Mouse (Mus musculus) CH12.LX (cell line): ENCODE data around the gene Trp53i13. TPM values are rescaled to one million over a fixed set of nuclear protein-coding genes. Genes with fewer than 3 reads are reported as not detected.

Source experiments
- DNase-seq: peaks from one replicate; pipeline ENCODE4 v3.0.0-alpha.2; 2013; ENCODE audit errors: extremely low read depth
- H3K27ac ChIP-seq: 2 replicates; pipeline ENCODE4 v1.5.1; 2012; ENCODE audit warnings: low read depth, mild to moderate bottlenecking, control low read depth, moderate library complexity; ENCODE audit not compliant: insufficient read depth
- H3K27me3 ChIP-seq: replicated peaks from 2 replicates; pipeline ENCODE3; 2012; ENCODE audit warnings: inconsistent platforms
- H3K36me3 ChIP-seq, 2 experiments: replicated peaks in 1 of 2; 2 replicates each; pipeline versions ENCODE3 to v1.6.1; 2012; ENCODE audit warnings: inconsistent platforms in 1 of 2, low read length in 1 of 2, mild to moderate bottlenecking in 1 of 2, mixed read lengths in 1 of 2, moderate library complexity in 1 of 2; ENCODE audit not compliant: control insufficient read depth in 1 of 2, insufficient read depth in 1 of 2
- H3K4me1 ChIP-seq, 2 experiments: 2 replicates each; pipeline ENCODE4 v1.6.1; 2012; ENCODE audit warnings: inconsistent platforms in 1 of 2, moderate library complexity in 1 of 2; ENCODE audit not compliant: insufficient read depth in 2 of 2, control insufficient read depth in 1 of 2
- H3K4me2 ChIP-seq: 2 replicates; pipeline ENCODE4 v1.6.1; 2012; ENCODE audit warnings: low read depth, mild to moderate bottlenecking, control low read depth; ENCODE audit not compliant: poor library complexity, insufficient read depth, severe bottlenecking
- H3K4me3 ChIP-seq, 3 experiments: fragments of 150-350 bp in 1 of 3; sonication (generic) in 1 of 3; replicated peaks in 1 of 3; 2 replicates each; pipeline versions ENCODE3 to v1.5.1; 2011 to 2012; ENCODE audit warnings: low read depth in 2 of 3, low read length in 2 of 3, mild to moderate bottlenecking in 2 of 3, moderate library complexity in 2 of 3, control low read depth in 1 of 3, improper control_type of control experiment in 1 of 3, inconsistent platforms in 1 of 3, mixed read lengths in 1 of 3; ENCODE audit not compliant: poor library complexity in 1 of 3
- H3K79me2 ChIP-seq: replicated peaks from 2 replicates; pipeline ENCODE4 v1.6.1; 2012; ENCODE audit warnings: mild to moderate bottlenecking, moderate library complexity; ENCODE audit not compliant: control insufficient read depth, poor library complexity, insufficient read depth, severe bottlenecking; ENCODE audit errors: extremely low read depth
- H3K9ac ChIP-seq: 2 replicates; pipeline ENCODE4 v1.6.1; 2012; ENCODE audit warnings: low read depth, mild to moderate bottlenecking, control low read depth, moderate library complexity; ENCODE audit not compliant: insufficient read depth
- H3K9me3 ChIP-seq: replicated peaks from 2 replicates; pipeline ENCODE3; 2012; ENCODE audit warnings: low read length, inconsistent platforms, mixed read lengths
- BHLHE40 ChIP-seq: IDR thresholded peaks from 2 replicates; pipeline ENCODE4 v1.6.1; 2011; ENCODE audit warnings: mild to moderate bottlenecking, low read depth, low read length, improper control_type of control experiment
- CHD1 ChIP-seq: IDR thresholded peaks from 2 replicates; pipeline ENCODE4 v1.6.1; 2012; ENCODE audit warnings: low read depth, low read length, improper control_type of control experiment, inconsistent platforms
- CHD2 ChIP-seq: IDR thresholded peaks from 2 replicates; pipeline ENCODE4 v1.6.1; 2011; ENCODE audit warnings: low read length, improper control_type of control experiment
- CTCF ChIP-seq, 2 experiments: IDR thresholded peaks in 1 of 2; conservative IDR thresholded peaks in 1 of 2; 2 replicates each; pipeline ENCODE4 v1.5.1; 2011 to 2012; ENCODE audit warnings: low read depth in 2 of 2, low read length in 2 of 2, improper control_type of control experiment in 1 of 2, inconsistent platforms in 1 of 2, mild to moderate bottlenecking in 1 of 2, moderate library complexity in 1 of 2
- E2F4 ChIP-seq: IDR thresholded peaks from 2 replicates; pipeline ENCODE4 v1.6.1; 2011; ENCODE audit warnings: low read depth, low read length, improper control_type of control experiment; ENCODE audit not compliant: insufficient replicate concordance
- ELF1 ChIP-seq: IDR thresholded peaks from 2 replicates; pipeline ENCODE4 v1.6.1; 2014; ENCODE audit warnings: low read depth, mild to moderate bottlenecking, inconsistent platforms, low read length, improper control_type of control experiment
- EP300 ChIP-seq: IDR thresholded peaks from 2 replicates; pipeline ENCODE4 v1.6.1; 2011; ENCODE audit warnings: low read length, improper control_type of control experiment
- ETS1 ChIP-seq: conservative IDR thresholded peaks from 2 replicates; pipeline ENCODE4 v1.6.1; 2012; ENCODE audit warnings: low read depth, mild to moderate bottlenecking, inconsistent platforms, low read length, improper control_type of control experiment, moderate library complexity
- GABPA ChIP-seq: IDR thresholded peaks from 2 replicates; pipeline ENCODE4 v1.6.1; 2012; ENCODE audit warnings: low read depth, low read length, improper control_type of control experiment, inconsistent platforms; ENCODE audit not compliant: insufficient replicate concordance
- HCFC1 ChIP-seq: IDR thresholded peaks from 2 replicates; pipeline ENCODE4 v1.6.1; 2012; ENCODE audit warnings: low read depth, mild to moderate bottlenecking, inconsistent platforms, low read length, improper control_type of control experiment
- IRF4 ChIP-seq: IDR thresholded peaks from 2 replicates; pipeline ENCODE4 v1.6.1; 2014; ENCODE audit warnings: low read depth, mild to moderate bottlenecking, inconsistent platforms, low read length, improper control_type of control experiment
- JUN ChIP-seq: IDR thresholded peaks from 2 replicates; pipeline ENCODE4 v1.6.1; 2011; ENCODE audit warnings: low read depth, mild to moderate bottlenecking, low read length, improper control_type of control experiment, moderate library complexity; ENCODE audit not compliant: insufficient read depth
- JUND ChIP-seq: conservative IDR thresholded peaks from 2 replicates; pipeline ENCODE4 v1.6.1; 2011; ENCODE audit warnings: low read depth, low read length, improper control_type of control experiment
- KAT2A ChIP-seq: IDR thresholded peaks from 2 replicates; pipeline ENCODE4 v1.6.1; 2012; ENCODE audit warnings: low read length, improper control_type of control experiment, inconsistent platforms; ENCODE audit not compliant: insufficient replicate concordance
- MAFK ChIP-seq: IDR thresholded peaks from 2 replicates; pipeline ENCODE4 v1.6.1; 2011; ENCODE audit warnings: low read length, improper control_type of control experiment; ENCODE audit not compliant: insufficient replicate concordance
- MAZ ChIP-seq: IDR thresholded peaks from 2 replicates; pipeline ENCODE4 v1.6.1; 2012; ENCODE audit warnings: low read depth, mild to moderate bottlenecking, inconsistent platforms, low read length, improper control_type of control experiment, moderate library complexity
- MEF2A ChIP-seq: IDR thresholded peaks from 2 replicates; pipeline ENCODE4 v1.6.1; 2014; ENCODE audit warnings: low read depth, mild to moderate bottlenecking, inconsistent platforms, low read length, improper control_type of control experiment, borderline replicate concordance
- MXI1 ChIP-seq: IDR thresholded peaks from 2 replicates; pipeline ENCODE4 v1.6.1; 2011; ENCODE audit warnings: mild to moderate bottlenecking, low read depth, low read length, improper control_type of control experiment
- NELFE ChIP-seq: IDR thresholded peaks from 2 replicates; pipeline ENCODE4 v1.6.1; 2011; ENCODE audit warnings: low read depth, low read length, improper control_type of control experiment
- NRF1 ChIP-seq: IDR thresholded peaks from 2 replicates; pipeline ENCODE4 v1.6.1; 2014; ENCODE audit warnings: low read depth, mild to moderate bottlenecking, inconsistent platforms, low read length, improper control_type of control experiment, moderate library complexity
- PAX5 ChIP-seq: IDR thresholded peaks from 2 replicates; pipeline ENCODE4 v1.6.1; 2012; ENCODE audit warnings: low read length, inconsistent platforms, mixed read lengths
- POLR2A ChIP-seq: IDR thresholded peaks from 2 replicates; pipeline ENCODE4 v1.6.1; 2011; ENCODE audit warnings: low read depth, mild to moderate bottlenecking, improper control_type of control experiment, low read length
- POLR2AphosphoS2 ChIP-seq: IDR thresholded peaks from 2 replicates; pipeline ENCODE4 v1.6.1; 2011; ENCODE audit warnings: low read depth, low read length, improper control_type of control experiment
- RAD21 ChIP-seq: IDR thresholded peaks from 2 replicates; pipeline ENCODE4 v1.6.1; 2011; ENCODE audit warnings: low read depth, mild to moderate bottlenecking, low read length, improper control_type of control experiment, moderate library complexity
- RCOR1 ChIP-seq: conservative IDR thresholded peaks from 2 replicates; pipeline ENCODE4 v1.6.1; 2012; ENCODE audit warnings: low read depth, mild to moderate bottlenecking, inconsistent platforms, low read length, improper control_type of control experiment
- SIN3A ChIP-seq: IDR thresholded peaks from 2 replicates; pipeline ENCODE4 v1.6.1; 2012; ENCODE audit warnings: low read length, improper control_type of control experiment, inconsistent platforms
- SMC3 ChIP-seq: IDR thresholded peaks from 2 replicates; pipeline ENCODE4 v1.6.1; 2011; ENCODE audit warnings: low read depth, low read length, improper control_type of control experiment
- TBP ChIP-seq: conservative IDR thresholded peaks from 2 replicates; pipeline ENCODE4 v1.6.1; 2011; ENCODE audit warnings: low read depth, low read length, improper control_type of control experiment
- TCF12 ChIP-seq: IDR thresholded peaks from 2 replicates; pipeline ENCODE4 v1.6.1; 2014; ENCODE audit warnings: low read depth, mild to moderate bottlenecking, inconsistent platforms, low read length, improper control_type of control experiment
- UBTF ChIP-seq: IDR thresholded peaks from 2 replicates; pipeline ENCODE4 v1.6.1; 2012; ENCODE audit warnings: low read depth, mild to moderate bottlenecking, inconsistent platforms, low read length, improper control_type of control experiment, moderate library complexity
- USF1 ChIP-seq: IDR thresholded peaks from 2 replicates; pipeline ENCODE4 v1.6.1; 2014; ENCODE audit warnings: low read depth, mild to moderate bottlenecking, inconsistent platforms, low read length, improper control_type of control experiment
- USF2 ChIP-seq: conservative IDR thresholded peaks from 2 replicates; pipeline ENCODE4 v1.6.1; 2011; ENCODE audit warnings: low read depth, low read length, improper control_type of control experiment
- ZC3H11A ChIP-seq: IDR thresholded peaks from 2 replicates; pipeline ENCODE4 v1.6.1; 2012; ENCODE audit warnings: low read depth, mild to moderate bottlenecking, inconsistent platforms, low read length, improper control_type of control experiment
- ZKSCAN1 ChIP-seq: IDR thresholded peaks from 2 replicates; pipeline ENCODE4 v1.6.1; 2012; ENCODE audit warnings: low read depth, inconsistent platforms, low read length, improper control_type of control experiment, borderline replicate concordance
- ZMIZ1 ChIP-seq: IDR thresholded peaks from 2 replicates; pipeline ENCODE4 v1.6.1; 2012; ENCODE audit warnings: low read depth, mild to moderate bottlenecking, inconsistent platforms, low read length, improper control_type of control experiment
- ZNF384 ChIP-seq: IDR thresholded peaks from 2 replicates; pipeline ENCODE4 v1.6.1; 2012; ENCODE audit warnings: low read depth, low read length, improper control_type of control experiment, inconsistent platforms
- dilution Hi-C: fragments of 300-500 bp; cut with MboI; formaldehyde crosslinking; loops from 2 replicates; pipeline ENCODE4 v1.14.3; 2020; ENCODE audit warnings: low sequenced_read_pairs; ENCODE audit not compliant: extremely low pct_unique_long_range_greater_than_20kb, extremely low pct_ligation_motif_present
- in situ Hi-C: fragments of 300-500 bp; cut with MboI; formaldehyde crosslinking; loops from 3 replicates; pipeline ENCODE4 v1.14.3; 2019; ENCODE audit warnings: low sequenced_read_pairs, low pct_ligation_motif_present, low pct_unique_long_range_greater_than_20kb, mixed read lengths
- polyA plus RNA-seq: library from polyadenylated mRNA; unstranded; fragments of >175 nt; gene quantifications from 2 replicates; pipeline ENCODE4 v1.2.1, GENCODE M21; 2012; ENCODE audit warnings: low read depth; ENCODE audit not compliant: insufficient read length
- total RNA-seq, 2 experiments: library from RNA; depleted of rRNA; stranded (reverse); fragments of 300-350 nt in 1 of 2; fragments of >200 nt in 1 of 2; gene quantifications; 2 replicates each; pipeline ENCODE4 v1.2.3; 2012 to 2014

The Trp53i13 gene
- total and polyA plus RNA-seq, 3 experiments = 6.7 to 12.8 (median 12.6) TPM

GRCm38 (mm10) chr11:77497341-77497756 is 18.4 kb downstream of the Trp53i13 start:
- H3K9ac ChIP-seq = no peak overlapping the region
- TF ChIP-seq RCOR1 (no peak), POLR2AphosphoS2 (no peak), MAFK (no peak), USF2 (no peak), SIN3A (0 out of 2 replicates have a peak, but pooled peaks have one; percentile 69), MXI1 (peak; percentile 55), POLR2A (no peak), JUN (no peak), EP300 (no peak), PAX5 (no peak), ETS1 (no peak), JUND (no peak), NRF1 (no peak), CHD2 (peak; percentile 67), CHD1 (no peak), MEF2A (no peak), ZMIZ1 (no peak), USF1 (no peak), ZNF384 (no peak), E2F4 (no peak), IRF4 (no peak), SMC3 (peak; percentile 63), MAZ (peak; percentile 44; the same call in 1 of the 2 replicates), RAD21 (peak; percentile 23), BHLHE40 (no peak), ZKSCAN1 (no peak), UBTF (no peak), TBP (no peak), NELFE (no peak), CTCF (conservative IDR thresholded peaks at IDR 0.05 in 1 of 2, IDR thresholded peaks at IDR 0.05 in 1 of 2; ENCODE audit: low read depth in 2 of 2, low read length in 2 of 2) (peak; percentile 63 to 84), HCFC1 (no peak), GABPA (no peak), TCF12 (no peak), ELF1 (0 out of 2 replicates have a peak, but pooled peaks have one; percentile 7), KAT2A (no peak), ZC3H11A (no peak)
- TF ChIP-seq, all 38 proteins: peak for 8

More at GRCm38 (mm10) chr11:77497341-77497756, 18.4 kb downstream of the Trp53i13 start:
- Histone ChIP-seq H3K36me3 (peaks cover 21 to 61% of the 10 kb centered on the region in 2 experiments), H3K79me2 (peaks cover 34% of the 10 kb centered on the region), H3K27ac (0 out of 2 replicates have a peak overlapping the region, but pooled peaks have one; percentile 15), H3K4me2 (no peak overlapping the region), H3K4me1 (peaks cover 19 to 54% of the 10 kb centered on the region in 2 experiments), H3K27me3 (no peaks in the 10 kb centered on the region), H3K9me3 (no peaks in the 10 kb centered on the region), H3K4me3 (no peak overlapping the region)
- DNase-seq = peak; percentile 89
- dilution Hi-C loops (no loop called here), in situ Hi-C loops (loop anchor here (5.0 kb wide), 1 partner anchor 125 kb away; no protein-coding TSS in a partner anchor)
